Mouse (Mus musculus): ENCODE measurements around the gene Homer1. TPM values are rescaled to one million over a fixed set of nuclear protein-coding genes. Genes with fewer than 3 reads are reported as not detected.

Homer1 gene
- polyA plus RNA-seq, 1 experiment from 2014 or later, result 4.4 TPM

DNA sequence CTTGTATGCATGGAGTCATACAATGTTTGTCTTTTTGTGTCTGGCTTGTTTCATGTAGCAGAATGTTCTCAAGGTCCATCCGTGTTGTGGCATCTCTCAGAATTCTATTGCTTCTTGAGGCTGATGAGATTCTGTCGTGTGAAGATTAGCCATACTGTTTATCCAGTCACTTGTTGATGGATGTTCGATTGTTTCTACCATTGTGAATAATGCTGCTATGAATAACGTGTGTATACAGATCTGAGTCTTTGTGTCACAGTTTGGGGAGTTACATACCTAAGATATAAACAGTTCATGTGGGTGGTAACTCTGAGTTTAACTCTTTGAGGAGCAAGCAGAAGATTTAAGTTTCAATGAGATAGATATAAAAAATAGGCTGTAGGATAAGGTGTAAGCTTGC lies 110.9 kb downstream of the Homer1 start:
- ATAC-seq (ENCODE audit: borderline replicate concordance, extremely low read depth, low FRiP score, low TSS enrichment), result no peak
- Histone ChIP-seq H3K4me2 (no peak overlapping the region), H3K4me3 (no peak overlapping the region), H3K9ac (no peak overlapping the region), H3K27ac (no peak overlapping the region), H3K9me3 (no peaks in the 10 kb centered on the region), H3K27me3 (no peaks in the 10 kb centered on the region), H3K36me3 (no peaks in the 10 kb centered on the region), H3K4me1 (no peaks in the 10 kb centered on the region)
- WGBS, result 52% methylated on average over 4 of the region's 4 CpGs

DNA sequence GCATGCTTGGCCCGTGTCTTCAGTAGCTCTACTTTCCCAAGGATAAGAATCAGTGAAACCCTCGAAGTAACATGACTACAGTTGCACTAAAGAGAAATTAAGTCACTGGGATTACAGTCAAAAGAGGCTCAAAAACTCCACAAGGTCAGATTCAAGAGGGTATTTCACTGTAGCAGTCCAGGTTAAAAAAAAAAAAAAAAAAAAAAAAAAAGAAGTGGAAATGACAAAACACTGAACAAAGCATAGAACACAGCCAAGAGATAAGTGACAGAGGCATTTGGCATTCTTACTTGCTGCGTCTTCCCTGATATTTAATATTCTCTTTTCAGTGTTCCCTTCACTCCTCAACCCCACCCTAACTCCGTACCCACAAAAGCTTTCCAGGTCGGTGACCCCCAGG lies 115.6 kb downstream of the Homer1 start:
- 90% methylated on average over 5 of the region's 5 CpGs for whole genome bisulfite sequencing
- no peaks in the 10 kb centered on the region for H3K9me3 ChIP-seq
- no peaks in the 10 kb centered on the region for H3K27me3 ChIP-seq
- H3K9ac ChIP-seq, result no peak overlapping the region
- no peaks in the 10 kb centered on the region for H3K4me1 ChIP-seq
- no peak overlapping the region for H3K4me2 ChIP-seq
- no peaks in the 10 kb centered on the region for H3K36me3 ChIP-seq
- no peak overlapping the region for H3K27ac ChIP-seq
- H3K4me3 ChIP-seq, result no peak overlapping the region
- ATAC-seq (ENCODE audit: borderline replicate concordance, extremely low read depth, low FRiP score, low TSS enrichment), result no peak

DNA sequence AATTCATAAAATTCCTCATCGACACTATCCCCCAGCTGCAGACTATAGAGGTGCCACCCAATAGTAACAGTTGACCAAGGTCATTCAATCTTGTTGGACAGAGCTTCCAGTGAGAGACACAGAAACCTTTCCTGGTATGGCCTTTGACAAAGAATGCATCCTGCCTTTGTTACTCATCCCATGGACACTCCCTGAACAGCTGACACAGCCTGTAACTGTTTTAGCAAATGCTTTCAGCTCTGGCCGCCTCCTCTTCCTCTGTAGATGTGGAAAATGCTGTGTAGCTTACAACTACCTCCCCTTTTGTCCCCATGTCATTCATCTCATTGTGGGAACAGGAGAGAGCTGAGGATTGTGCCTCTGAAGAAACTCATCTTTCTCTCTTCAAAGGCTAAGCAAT lies 118.9 kb downstream of the Homer1 start:
- no peak overlapping the region for H3K27ac ChIP-seq
- no peak for ATAC-seq (ENCODE audit: borderline replicate concordance, extremely low read depth, low FRiP score, low TSS enrichment)
- no peak overlapping the region for H3K4me2 ChIP-seq
- no peaks in the 10 kb centered on the region for H3K4me1 ChIP-seq
- WGBS, result 67% methylated on average over 2 of the region's 2 CpGs
- H3K4me3 ChIP-seq, result no peak overlapping the region
- no peaks in the 10 kb centered on the region for H3K36me3 ChIP-seq
- H3K27me3 ChIP-seq, result no peaks in the 10 kb centered on the region
- H3K9ac ChIP-seq, result no peak overlapping the region
- no peaks in the 10 kb centered on the region for H3K9me3 ChIP-seq

DNA sequence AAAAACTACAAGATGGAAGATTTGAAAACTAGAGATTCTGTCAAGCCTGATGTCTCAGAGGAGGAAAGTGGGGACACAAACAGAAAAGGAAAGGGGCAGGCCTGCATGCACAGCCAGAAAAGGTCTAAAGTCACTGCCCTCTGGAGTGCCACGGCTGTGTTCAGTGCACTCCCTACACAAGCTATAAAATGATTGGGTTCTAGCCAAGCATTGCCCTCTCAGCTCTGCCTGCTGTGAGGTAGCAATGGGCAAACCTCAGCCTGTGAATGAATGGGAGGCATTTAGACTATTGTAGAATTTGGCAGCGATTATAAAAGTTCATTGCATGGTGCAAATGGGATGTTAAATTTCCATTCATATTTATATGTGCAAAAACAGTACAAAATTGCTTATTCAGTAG lies 120.3 kb downstream of the Homer1 start:
- WGBS, result 72% methylated on average over 2 of the region's 2 CpGs
- Histone ChIP-seq H3K4me3 (no peak overlapping the region), H3K36me3 (no peaks in the 10 kb centered on the region), H3K27ac (no peak overlapping the region), H3K4me2 (no peak overlapping the region), H3K27me3 (no peaks in the 10 kb centered on the region), H3K4me1 (no peaks in the 10 kb centered on the region), H3K9ac (no peak overlapping the region), H3K9me3 (no peaks in the 10 kb centered on the region)
- no peak for ATAC-seq (ENCODE audit: borderline replicate concordance, extremely low read depth, low FRiP score, low TSS enrichment)

DNA sequence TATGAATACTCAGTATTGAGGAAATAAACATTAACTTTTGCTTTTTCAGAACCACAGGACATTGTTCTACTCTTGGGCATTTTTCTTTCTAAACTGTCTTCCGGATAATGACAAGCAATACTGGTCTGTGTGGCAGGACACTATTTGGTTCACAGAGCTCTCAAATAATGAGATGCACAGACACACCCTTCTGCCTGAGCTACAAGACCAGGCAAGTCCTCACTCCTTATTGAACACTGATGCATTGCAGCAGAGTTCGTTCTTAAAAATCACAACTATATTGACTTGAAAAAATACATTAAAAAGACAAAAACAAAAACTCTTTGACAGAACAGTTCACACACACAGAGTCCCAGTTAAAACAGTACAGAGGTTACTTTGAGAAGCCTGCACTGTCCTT lies 123.8 kb downstream of the Homer1 start:
- H3K27ac ChIP-seq, result no peak overlapping the region
- ATAC-seq (ENCODE audit: borderline replicate concordance, extremely low read depth, low FRiP score, low TSS enrichment), result no peak
- no peak overlapping the region for H3K9ac ChIP-seq
- H3K4me1 ChIP-seq, result no peaks in the 10 kb centered on the region
- no peaks in the 10 kb centered on the region for H3K9me3 ChIP-seq
- no peak overlapping the region for H3K4me3 ChIP-seq
- H3K36me3 ChIP-seq, result no peaks in the 10 kb centered on the region
- H3K27me3 ChIP-seq, result no peaks in the 10 kb centered on the region
- 90% methylated on average over 2 of the region's 2 CpGs for WGBS
- no peak overlapping the region for H3K4me2 ChIP-seq

DNA sequence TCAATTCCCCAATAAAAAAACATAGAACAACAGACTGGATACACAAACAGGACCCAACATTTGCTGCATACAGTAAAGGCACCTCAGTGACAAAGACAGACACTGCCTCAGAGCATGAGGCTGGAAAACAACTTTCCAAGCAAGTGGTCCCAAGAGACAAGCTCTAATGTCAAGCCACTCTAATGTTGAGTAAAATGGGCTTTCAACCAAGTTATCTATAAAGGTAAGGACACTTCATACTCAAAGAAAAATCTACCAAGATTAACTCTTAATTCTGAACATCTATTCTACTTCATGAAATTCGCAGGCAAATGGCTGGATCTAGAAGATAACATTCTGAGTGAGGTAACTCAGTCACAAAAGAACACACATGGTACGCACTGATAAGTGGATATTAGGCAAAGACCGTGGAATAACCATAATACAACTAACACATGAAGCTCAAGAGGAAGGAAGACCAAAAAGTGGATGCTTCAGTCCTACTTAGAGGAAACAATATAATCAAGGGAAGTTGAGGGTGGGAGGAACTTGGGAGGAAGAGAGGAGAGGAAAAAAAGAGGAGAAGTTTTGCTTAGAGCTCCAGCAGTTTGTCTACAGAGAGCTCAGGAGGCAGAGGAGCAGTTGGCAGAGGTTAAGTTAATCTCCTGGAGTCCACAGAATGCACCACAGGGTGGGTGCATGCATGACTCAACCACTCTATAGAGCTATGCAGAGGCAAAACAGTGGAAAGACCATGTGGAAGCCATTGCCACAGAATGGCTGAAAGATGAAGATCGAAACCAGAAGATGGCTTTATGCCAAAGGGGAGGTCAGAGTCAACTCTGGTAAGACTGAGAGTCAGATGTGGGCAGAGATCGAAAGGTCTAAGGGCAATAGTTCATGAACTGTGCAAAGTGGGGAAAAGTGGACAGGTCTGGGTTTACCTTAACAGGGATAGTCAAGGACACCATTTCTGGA lies 128.8 kb downstream of the Homer1 start:
- 88% methylated on average over 5 of the region's 5 CpGs for whole genome bisulfite sequencing
- ATAC-seq (ENCODE audit: borderline replicate concordance, extremely low read depth, low FRiP score, low TSS enrichment), result no peak
- no peaks in the 10 kb centered on the region for H3K4me1 ChIP-seq

DNA sequence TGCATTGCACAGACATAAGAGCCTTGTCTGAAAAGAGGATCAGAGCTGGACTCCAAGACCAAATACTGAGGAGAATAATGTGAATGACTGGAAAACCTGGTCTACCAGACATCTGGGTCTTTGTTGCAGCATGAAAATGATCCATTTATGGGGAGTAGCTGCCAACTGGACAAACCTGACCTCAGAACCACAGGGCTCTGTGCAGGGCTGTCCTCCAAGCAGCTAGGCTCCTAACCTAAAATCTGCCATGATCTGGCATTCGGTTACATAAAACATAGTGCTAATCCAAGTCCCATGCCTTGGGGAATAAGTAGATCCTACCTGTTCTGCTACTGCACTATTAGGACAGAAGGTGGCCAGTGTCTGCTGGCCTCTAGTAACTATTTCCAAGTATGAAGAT lies 129.8 kb downstream of the Homer1 start:
- peaks cover 6% of the 10 kb centered on the region; the same call in 1 of the 2 replicates for H3K36me3 ChIP-seq
- no peak overlapping the region for H3K9ac ChIP-seq
- H3K4me3 ChIP-seq, result no peak overlapping the region
- no peak for ATAC-seq (ENCODE audit: borderline replicate concordance, extremely low read depth, low FRiP score, low TSS enrichment)
- 94% methylated on average over 1 of the region's 1 CpGs for WGBS
- H3K9me3 ChIP-seq, result no peaks in the 10 kb centered on the region
- H3K27ac ChIP-seq, result no peak overlapping the region
- no peaks in the 10 kb centered on the region for H3K27me3 ChIP-seq
- no peak overlapping the region for H3K4me2 ChIP-seq
- no peaks in the 10 kb centered on the region for H3K4me1 ChIP-seq

More for the DNA sequence above, 128.8 kb downstream of the Homer1 start:
- Histone ChIP-seq H3K27ac (no peak overlapping the region), H3K36me3 (peaks cover 4% of the 10 kb centered on the region; the same call in 1 of the 2 replicates), H3K4me2 (no peak overlapping the region), H3K27me3 (no peaks in the 10 kb centered on the region), H3K4me3 (no peak overlapping the region), H3K9ac (no peak overlapping the region), H3K9me3 (no peaks in the 10 kb centered on the region)

DNA sequence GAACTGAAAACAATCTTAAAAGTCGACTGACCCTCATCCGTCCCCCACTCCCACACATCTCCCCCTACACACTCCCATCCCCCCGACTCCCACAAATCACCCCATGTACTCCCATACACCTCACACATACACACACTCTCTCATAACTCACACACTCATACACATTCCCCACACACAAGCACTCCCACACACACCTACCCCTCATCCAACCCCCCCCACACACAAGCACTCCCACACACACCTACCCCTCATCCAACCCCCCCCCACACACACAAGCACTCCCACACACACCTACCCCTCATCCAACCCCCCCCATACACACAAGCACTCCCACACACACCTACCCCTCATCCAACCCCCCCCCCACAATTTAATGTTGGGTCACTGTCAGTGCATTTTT lies 140.7 kb downstream of the Homer1 start:
- H3K4me1 ChIP-seq, result no peaks in the 10 kb centered on the region
- no peak overlapping the region for H3K27ac ChIP-seq
- H3K4me3 ChIP-seq, result no peak overlapping the region
- H3K36me3 ChIP-seq, result peaks cover 21% of the 10 kb centered on the region; the same call in 1 of the 2 replicates
- no peaks in the 10 kb centered on the region for H3K9me3 ChIP-seq
- peak; percentile 69; the same call in 1 of the 2 replicates for ATAC-seq (ENCODE audit: borderline replicate concordance, extremely low read depth, low FRiP score, low TSS enrichment)
- WGBS, result 94% methylated on average over 3 of the region's 3 CpGs
- no peak overlapping the region for H3K9ac ChIP-seq
- H3K4me2 ChIP-seq, result no peak overlapping the region
- no peaks in the 10 kb centered on the region for H3K27me3 ChIP-seq

DNA sequence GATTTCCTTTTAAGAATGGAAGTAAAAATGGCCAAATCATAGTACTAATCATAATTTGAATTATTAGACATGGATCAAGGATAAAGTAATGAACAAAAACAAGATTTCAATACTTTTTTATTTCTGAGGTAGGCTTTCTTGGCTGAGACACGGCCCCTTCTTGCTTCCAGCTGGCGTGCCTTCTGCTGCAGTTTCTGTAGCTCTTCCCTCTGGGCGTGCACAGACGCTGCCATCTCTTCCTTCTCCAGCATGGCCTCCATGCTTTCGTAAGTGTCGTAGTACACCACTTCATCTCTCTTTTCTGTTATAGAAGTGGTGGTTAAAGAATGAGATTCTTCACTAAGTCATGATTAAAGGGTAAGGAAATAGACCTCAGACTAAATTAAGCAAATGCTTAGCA lies 153.8 kb downstream of the Homer1 start:
- H3K27ac ChIP-seq, result no peak overlapping the region
- no peaks in the 10 kb centered on the region for H3K9me3 ChIP-seq
- no peak overlapping the region for H3K9ac ChIP-seq
- H3K4me1 ChIP-seq, result no peaks in the 10 kb centered on the region
- H3K4me3 ChIP-seq, result no peak overlapping the region
- 88% methylated on average over 6 of the region's 6 CpGs for WGBS
- H3K27me3 ChIP-seq, result no peaks in the 10 kb centered on the region
- ATAC-seq (ENCODE audit: borderline replicate concordance, extremely low read depth, low FRiP score, low TSS enrichment), result no peak
- H3K36me3 ChIP-seq, result peaks cover 25% of the 10 kb centered on the region
- no peak overlapping the region for H3K4me2 ChIP-seq

Other genes starting within 250 kb of the Homer1 start
- gene Cmya5, start 154.9 kb upstream of the Homer1 start, polyA plus RNA-seq (2015; fragmentation: Nextera tagmentation; extraction: Ambion mirVana), result 0.42 TPM in 2 replicates
- 52.4 and 57.1 TPM in 2 replicates for gene Tent2, start 107.2 kb upstream of the Homer1 start, polyA plus RNA-seq (2015; fragmentation: Nextera tagmentation; extraction: Ambion mirVana)
- 7.2 and 8.4 TPM in 2 replicates for gene Jmy, start 200.2 kb downstream of the Homer1 start, polyA plus RNA-seq (2015; fragmentation: Nextera tagmentation; extraction: Ambion mirVana)

Measured in lung, embryonic 15.5 days (tissue).